Mouse (Mus musculus) heart, embryonic 14.5 days (tissue): ENCODE measurements around the gene Senp3. TPM values are rescaled to one million over a fixed set of nuclear protein-coding genes. Genes with fewer than 3 reads are reported as not detected.
"Not testable (repeated sequence)": the region's sequence is repeated elsewhere in the genome, so short reads cannot be mapped to it uniquely, and the experiment has no call there.

ENCODE experiments used
- ATAC-seq: fragments of 200-750 bp; cut with Nextera tagmentation; 2 replicates; pipeline ENCODE4 v1.8.0; 2017; ENCODE audit warnings: low read depth, moderate TSS enrichment; ENCODE audit not compliant: insufficient number of reproducible peaks, insufficient read depth, low FRiP score
- H3K27ac ChIP-seq, 2 experiments: fragments of 200-500 bp in 1 of 2; fragments of 300-500 bp in 1 of 2; sonication (generic) in 1 of 2; replicated peaks in 1 of 2; 2 replicates each; pipeline ENCODE4 v1.5.1; 2012 to 2014; ENCODE audit warnings: low read depth in 2 of 2, low read length in 2 of 2, control low read depth in 1 of 2, mild to moderate bottlenecking in 1 of 2, mixed read lengths in 1 of 2; ENCODE audit not compliant: control insufficient read depth in 1 of 2, insufficient read depth in 1 of 2
- H3K27me3 ChIP-seq: fragments of 300-500 bp; sonication (generic); 2 replicates; pipeline ENCODE4 v1.6.1; 2014; ENCODE audit warnings: mild to moderate bottlenecking, low read length, control low read depth; ENCODE audit not compliant: control insufficient read depth, insufficient read depth
- H3K36me3 ChIP-seq: fragments of 300-500 bp; sonication (generic); 2 replicates; pipeline ENCODE4 v1.6.1; 2014; ENCODE audit warnings: mild to moderate bottlenecking, control low read depth, low read length, mixed read lengths; ENCODE audit not compliant: control insufficient read depth, insufficient read depth
- H3K4me1 ChIP-seq, 2 experiments: fragments of 200-500 bp in 1 of 2; fragments of 300-500 bp in 1 of 2; sonication (generic) in 1 of 2; 2 replicates each; pipeline ENCODE4 v1.6.1; 2012 to 2014; ENCODE audit warnings: low read length in 2 of 2, control low read depth in 1 of 2, mixed read lengths in 1 of 2; ENCODE audit not compliant: control insufficient read depth in 2 of 2, insufficient read depth in 2 of 2
- H3K4me2 ChIP-seq: fragments of 300-500 bp; sonication (generic); 2 replicates; pipeline ENCODE4 v1.6.1; 2014; ENCODE audit warnings: mild to moderate bottlenecking, low read length
- H3K4me3 ChIP-seq, 2 experiments: fragments of 200-500 bp in 1 of 2; fragments of 300-500 bp in 1 of 2; sonication (generic) in 1 of 2; 2 replicates each; pipeline ENCODE4 v1.5.1; 2012 to 2014; ENCODE audit warnings: low read length in 2 of 2, mild to moderate bottlenecking in 2 of 2, control low read depth in 1 of 2, low read depth in 1 of 2, moderate library complexity in 1 of 2; ENCODE audit not compliant: control insufficient read depth in 1 of 2, insufficient read depth in 1 of 2
- H3K9ac ChIP-seq: fragments of 300-500 bp; sonication (generic); 2 replicates; pipeline ENCODE4 v1.6.1; 2014; ENCODE audit warnings: mild to moderate bottlenecking, low read length
- H3K9me3 ChIP-seq: fragments of 300-500 bp; sonication (generic); 2 replicates; pipeline ENCODE4 v1.6.1; 2016; ENCODE audit warnings: low read length, control low read depth; ENCODE audit not compliant: control insufficient read depth
- WGBS: fragments of 180-500 bp; shearing (Covaris S2); extraction: QIAGEN DNeasy Blood & Tissue Kit; methylation state at CpG from one replicate; pipeline ENCODE4 v1.1.7; 2014; 5-methylcytosine and 5-hydroxymethylcytosine counted together
- polyA plus RNA-seq: library from polyadenylated mRNA; unstranded; fragments of >200 nt; fragmentation: Nextera tagmentation; extraction: Ambion mirVana; gene quantifications from 2 replicates; pipeline ENCODE4 v1.2.1, GENCODE M21; 2014

Senp3 gene
- polyA plus RNA-seq, 1 experiment from 2014 or later: 59.4 TPM

DNA sequence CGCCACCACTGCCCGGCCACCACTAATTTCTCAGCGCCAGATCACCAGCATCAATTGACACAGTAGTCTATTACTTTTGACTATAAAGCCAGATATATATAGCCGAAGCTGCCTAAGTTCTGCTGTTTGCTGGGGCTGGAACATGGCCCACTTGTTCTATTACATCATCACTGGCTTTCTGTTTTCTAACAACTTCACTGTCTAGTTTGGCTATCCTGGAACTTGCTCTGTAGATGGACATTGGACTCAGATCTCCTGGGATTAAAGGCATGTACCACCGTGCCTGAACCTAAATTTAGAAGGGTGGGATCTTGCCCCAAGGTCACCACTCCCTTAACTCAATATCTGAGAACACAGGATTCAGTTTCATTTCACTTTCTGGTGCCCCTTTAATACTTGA lies 36.0 kb downstream of the Senp3 start:
- Histone ChIP-seq H3K9ac (no peak overlapping the region), H3K27me3 (no peaks in the 10 kb centered on the region), H3K27ac (no peak overlapping the region), H3K36me3 (peaks cover 98% of the 10 kb centered on the region), H3K4me3 (no peak overlapping the region), H3K4me1 (no peaks in the 10 kb centered on the region), H3K9me3 (no peaks in the 10 kb centered on the region), H3K4me2 (no peak overlapping the region)
- WGBS: 79% methylated on average over 5 of the region's 5 CpGs
- ATAC-seq: no peak

DNA sequence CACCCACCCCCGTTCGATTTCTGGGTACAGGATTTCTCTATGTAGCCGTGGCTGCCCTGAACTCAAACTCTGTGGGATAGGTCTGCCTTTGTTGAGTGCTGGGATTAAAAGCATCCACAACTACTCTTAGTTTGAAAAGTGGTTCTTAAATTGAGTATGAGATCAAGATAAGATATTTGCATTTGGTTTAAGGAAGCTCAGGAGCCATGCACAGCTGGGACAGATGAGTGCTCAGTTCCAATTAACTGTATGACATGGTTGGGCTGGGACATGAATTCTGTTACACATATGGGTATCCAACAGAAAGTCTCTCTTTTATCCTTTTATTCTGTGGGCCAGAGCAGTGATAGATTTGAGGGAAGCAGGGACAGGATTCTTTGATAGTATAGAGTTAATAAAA lies 46.4 kb downstream of the Senp3 start:
- H3K9ac ChIP-seq: peak overlapping the region; percentile 41; the same call in 1 of the 2 replicates
- H3K4me1 ChIP-seq: peaks cover 2 to 25% of the 10 kb centered on the region in 2 experiments; a peak in 3 of 4 replicates
- ATAC-seq: no peak
- no peaks in the 10 kb centered on the region for H3K27me3 ChIP-seq
- no peak overlapping the region for H3K27ac ChIP-seq
- H3K4me2 ChIP-seq: peak overlapping the region; percentile 71; the same call in 1 of the 2 replicates
- WGBS: 82% methylated on average over 3 of the region's 3 CpGs
- peaks cover 39% of the 10 kb centered on the region for H3K36me3 ChIP-seq
- no peaks in the 10 kb centered on the region for H3K9me3 ChIP-seq
- no peak overlapping the region for H3K4me3 ChIP-seq

DNA sequence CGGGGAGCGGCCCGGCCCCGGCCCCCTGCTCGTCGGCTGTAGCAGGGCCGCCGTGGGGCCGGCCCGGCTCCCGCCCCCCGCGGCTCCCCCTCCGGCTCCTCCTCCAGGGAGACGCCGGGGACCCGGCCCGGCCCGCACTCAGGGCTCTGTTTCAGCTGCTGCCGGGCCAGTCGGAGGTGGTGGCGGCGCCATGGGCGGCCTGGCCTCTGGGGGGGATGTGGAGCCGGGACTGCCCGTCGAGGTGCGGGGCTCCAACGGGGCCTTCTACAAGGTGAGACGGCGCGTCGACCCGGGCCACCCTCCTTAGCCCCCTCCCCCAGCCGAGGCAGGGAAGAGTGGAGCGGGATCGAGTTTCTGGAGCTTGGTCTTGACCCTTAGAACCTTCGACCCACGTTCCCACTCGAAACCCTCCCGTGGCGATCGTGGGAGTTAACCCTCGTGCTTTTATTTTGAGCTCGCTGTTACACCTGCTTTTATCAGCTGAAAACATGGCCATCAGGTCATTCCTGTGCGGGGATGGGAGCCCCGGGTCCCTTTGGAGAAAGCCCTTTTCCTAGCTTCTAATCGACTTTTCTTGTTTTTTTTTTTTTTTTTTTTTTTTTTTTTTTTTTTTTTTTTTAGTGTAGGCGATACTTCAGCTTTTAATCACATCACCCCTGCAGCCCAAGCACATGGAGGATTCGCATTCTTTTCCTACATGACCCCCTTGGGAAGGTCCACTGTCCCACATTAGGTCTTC lies 48.6 kb downstream of the Senp3 start:
- no peaks in the 10 kb centered on the region for H3K27me3 ChIP-seq
- ATAC-seq: peak; percentile 48
- WGBS: 0% methylated on average over 34 of the region's 50 CpGs
- H3K27ac ChIP-seq: peak overlapping the region; percentile 74 to 97
- peak overlapping the region; percentile 89 to 96 for H3K4me3 ChIP-seq
- peak overlapping the region; percentile 71 for H3K4me2 ChIP-seq
- peaks cover 21% of the 10 kb centered on the region for H3K36me3 ChIP-seq
- H3K9me3 ChIP-seq: no peaks in the 10 kb centered on the region
- H3K4me1 ChIP-seq: peaks cover 2 to 25% of the 10 kb centered on the region in 2 experiments; a peak in 3 of 4 replicates
- H3K9ac ChIP-seq: peak overlapping the region; percentile 98

DNA sequence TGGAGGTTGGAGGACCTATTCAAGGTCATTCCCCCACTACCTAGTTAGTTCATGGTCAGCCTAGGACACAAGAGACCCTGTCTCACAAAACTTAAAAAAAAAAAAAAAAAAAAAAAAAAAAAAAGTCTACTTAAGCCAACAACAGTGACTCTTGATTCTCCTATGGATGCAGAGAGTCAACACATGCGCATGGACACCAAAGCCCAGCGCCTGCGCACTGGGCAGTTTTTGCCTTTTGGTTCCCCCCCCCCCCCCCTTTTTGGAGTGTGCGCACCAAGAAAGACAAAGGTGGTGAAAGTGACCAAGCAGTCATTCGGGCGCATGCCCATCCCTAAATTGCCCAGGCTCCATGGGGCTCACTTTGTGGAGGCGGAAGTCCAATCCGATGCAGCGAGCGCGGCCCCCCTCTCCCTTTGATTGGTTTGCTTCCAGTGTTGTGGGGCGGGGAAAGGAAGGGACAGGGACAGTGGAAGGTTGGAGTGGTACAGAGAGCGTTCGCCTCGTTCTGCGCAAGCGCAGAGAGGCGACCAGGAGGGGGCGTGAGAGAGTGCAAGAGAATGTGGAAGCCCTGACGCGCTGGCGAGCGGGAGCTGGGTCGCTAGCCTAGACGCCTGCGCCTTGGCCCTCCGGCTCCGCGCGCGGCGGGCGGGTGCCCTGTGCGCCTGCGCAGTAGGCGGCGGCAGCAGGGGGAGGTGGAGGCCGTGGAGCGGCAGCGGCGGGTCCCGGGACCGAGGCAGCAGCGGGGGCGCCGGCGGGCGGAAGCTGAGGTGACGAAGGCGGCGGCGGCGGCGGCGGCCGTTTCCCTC lies 49.4 kb downstream of the Senp3 start, which contains the start of gene Fxr2:
Gene Fxr2 (plus strand): TSS at position 707 of the 806 bp plus-strand sequence.
- peak; percentile 98 for ATAC-seq
- H3K27me3 ChIP-seq: no peaks in the 10 kb centered on the region
- H3K4me2 ChIP-seq: peak within 1 kb of the TSS; percentile 71
- WGBS: 1% methylated on average over 25 of the region's 56 CpGs
- H3K9me3 ChIP-seq: no peaks in the 10 kb centered on the region
- H3K4me1 ChIP-seq: peaks cover 2 to 25% of the 10 kb centered on the region in 2 experiments; a peak in 3 of 4 replicates
- peaks cover 19% of the 10 kb centered on the region for H3K36me3 ChIP-seq
- H3K4me3 ChIP-seq: peak within 1 kb of the TSS; percentile 89 to 96
- peak within 1 kb of the TSS; percentile 98 for H3K9ac ChIP-seq
- peak within 1 kb of the TSS; percentile 83 to 97 for H3K27ac ChIP-seq

DNA sequence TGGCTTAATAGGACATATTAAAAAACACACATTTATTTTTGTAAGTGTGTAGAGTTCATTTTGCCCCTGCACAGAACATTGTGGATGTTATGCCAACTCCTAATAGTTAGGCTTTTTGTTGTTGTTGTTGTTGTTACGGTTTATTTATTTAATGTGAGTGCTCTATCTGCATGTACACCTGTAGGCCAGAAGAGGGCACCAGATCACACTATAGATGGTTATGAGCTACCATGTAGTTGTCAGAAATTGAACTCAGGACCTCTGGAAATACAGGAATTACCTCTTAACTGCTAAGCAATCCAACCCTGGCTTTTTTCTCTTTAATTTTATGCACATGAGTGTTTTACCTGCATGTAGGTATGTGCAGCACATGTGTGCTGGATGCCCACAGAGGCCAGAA lies 52.1 kb downstream of the Senp3 start:
- Histone ChIP-seq H3K9ac (no peak overlapping the region), H3K27ac (no peak overlapping the region), H3K4me2 (no peak overlapping the region), H3K27me3 (no peaks in the 10 kb centered on the region), H3K4me1 (peaks cover 2 to 14% of the 10 kb centered on the region in 2 experiments; a peak in 3 of 4 replicates), H3K4me3 (no peak overlapping the region), H3K9me3 (no peaks in the 10 kb centered on the region), H3K36me3 (0 out of 2 replicates have a peak, but pooled peaks cover 2% of the 10 kb centered on the region)
- WGBS: 67% methylated on average over 1 of the region's 1 CpGs
- no peak for ATAC-seq

DNA sequence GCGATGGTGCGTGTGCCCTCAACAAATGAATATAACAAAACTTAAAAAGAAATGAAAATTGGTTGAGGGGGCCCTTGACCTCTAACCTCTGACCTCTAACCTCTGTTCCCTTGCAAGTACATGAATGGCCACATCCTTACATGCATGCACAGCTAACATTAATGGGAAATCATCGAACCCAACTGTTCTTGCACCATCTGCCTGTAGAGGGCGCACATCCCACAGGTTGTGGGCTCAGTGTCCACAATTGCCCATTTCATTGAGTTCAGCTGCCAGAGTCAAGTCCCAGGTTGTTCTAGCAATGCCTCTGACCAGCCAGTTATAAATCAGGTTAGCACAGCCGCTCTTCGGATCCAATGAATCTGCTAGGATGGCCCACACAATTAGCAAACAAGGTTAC lies 53.6 kb downstream of the Senp3 start:
- H3K27me3 ChIP-seq: no peaks in the 10 kb centered on the region
- no peak for ATAC-seq
- H3K36me3 ChIP-seq: no peaks in the 10 kb centered on the region
- H3K9ac ChIP-seq: no peak overlapping the region
- H3K4me1 ChIP-seq: 0 out of 4 replicates have a peak, but pooled peaks cover 0 to 3% of the 10 kb centered on the region in 2 experiments
- no peak overlapping the region for H3K4me2 ChIP-seq
- H3K9me3 ChIP-seq: no peaks in the 10 kb centered on the region
- H3K4me3 ChIP-seq: no peak overlapping the region
- no peak overlapping the region for H3K27ac ChIP-seq
- WGBS: 39% methylated on average over 6 of the region's 6 CpGs

DNA sequence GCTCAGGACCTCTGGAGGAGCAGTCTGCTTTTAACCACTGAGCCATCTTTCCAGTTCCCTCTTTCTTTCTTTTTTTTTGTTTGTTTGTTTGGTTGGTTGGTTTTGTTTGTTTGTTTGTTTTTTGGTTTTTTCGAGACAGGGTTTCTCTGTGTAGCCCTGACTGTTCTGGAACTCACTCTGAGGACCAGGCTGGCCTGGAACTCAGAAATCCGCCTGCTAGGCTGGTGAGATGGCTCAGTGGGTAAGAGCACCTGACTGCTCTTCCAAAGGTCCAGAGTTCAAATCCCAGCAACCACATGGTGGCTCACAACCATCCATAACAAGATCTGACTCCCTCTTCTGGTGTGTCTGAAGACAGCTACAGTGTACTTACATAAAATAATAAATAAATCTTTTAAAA lies 57.5 kb downstream of the Senp3 start:
- H3K9ac ChIP-seq, H3K27ac ChIP-seq, H3K9me3 ChIP-seq, ATAC-seq, H3K27me3 ChIP-seq, H3K4me2 ChIP-seq, H3K36me3 ChIP-seq, H3K4me3 ChIP-seq: not testable (repeated sequence)
- H3K4me1 ChIP-seq: peaks cover 6 to 11% of the 10 kb centered on the region in 2 experiments; a peak in 3 of 4 replicates
- WGBS: 84% methylated on average over 2 of the region's 2 CpGs
